Mouse (Mus musculus) heart, postnatal 10 days (tissue): Measurements from ENCODE around the gene Ruvbl1. TPM values are rescaled to one million over a fixed set of nuclear protein-coding genes. Genes with fewer than 3 reads are reported as not detected.
A peak's percentile ranks its signal among the peaks of the same experiment; 100 is the strongest.

ENCODE experiments used
- DNase-seq, 2 experiments: peaks; one replicate each; pipeline ENCODE4 v3.0.0; 2021
- intact Hi-C: fragments of 180-260 bp; cut with DNase I; formaldehyde crosslinking; loops from one replicate; pipeline ENCODE4 v1.15.1; 2025
- total RNA-seq, 2 experiments: library from RNA; stranded (reverse); gene quantifications; 2 replicates each; pipeline ENCODE4 v1.2.3; 2021

Gene Ruvbl1
- total RNA-seq, 2 experiments from 2014 or later, result 21.3 to 23.8 TPM

GRCm38 (mm10) chr6:88490629-88491354 lies 25.6 kb downstream of the Ruvbl1 start:
- DNase-seq, result peak; percentile 70 to 74
- intact Hi-C loops, result no loop called here

- no peak for DNase-seq
- intact Hi-C loops, result no loop called here
These were observed 28.5 kb downstream of the Ruvbl1 start for GRCm38 (mm10) chr6:88493712-88494111.

- DNase-seq, result peak; percentile 42 to 65
- intact Hi-C loops, result loop anchor here (2.0 kb wide), 1 partner anchor 387 kb away; no protein-coding TSS in a partner anchor
These were observed 34.5 kb downstream of the Ruvbl1 start for GRCm38 (mm10) chr6:88499481-88500404.

- DNase-seq, result no peak
- intact Hi-C loops, result loop anchor here (2.0 kb wide), 1 partner anchor 388 kb away; no protein-coding TSS in a partner anchor
These were observed 35.2 kb downstream of the Ruvbl1 start for GRCm38 (mm10) chr6:88500405-88500767.

GRCm38 (mm10) chr6:88502030-88502970 lies 37.1 kb downstream of the Ruvbl1 start:
- intact Hi-C loops, result no loop called here
- peak; percentile 46 for DNase-seq

- no peak for DNase-seq
- intact Hi-C loops, result no loop called here
These were observed 37.8 kb downstream of the Ruvbl1 start for GRCm38 (mm10) chr6:88503044-88503443.

- intact Hi-C loops, result no loop called here
- DNase-seq, result no peak
These were observed 48.8 kb downstream of the Ruvbl1 start for GRCm38 (mm10) chr6:88513984-88514383.

GRCm38 (mm10) chr6:88514546-88514945 lies 49.3 kb downstream of the Ruvbl1 start:
- intact Hi-C loops, result no loop called here

GRCm38 (mm10) chr6:88515971-88516370 lies 50.8 kb downstream of the Ruvbl1 start:
- no peak for DNase-seq
- intact Hi-C loops, result no loop called here

More at GRCm38 (mm10) chr6:88514546-88514945, 49.3 kb downstream of the Ruvbl1 start:
- no peak for DNase-seq

- no peak for DNase-seq
These were observed 51.5 kb downstream of the Ruvbl1 start for GRCm38 (mm10) chr6:88516667-88517066.

GRCm38 (mm10) chr6:88517701-88518403 lies 52.6 kb downstream of the Ruvbl1 start:
- intact Hi-C loops, result no loop called here
- peak; percentile 22 to 43 for DNase-seq

More at GRCm38 (mm10) chr6:88516667-88517066, 51.5 kb downstream of the Ruvbl1 start:
- intact Hi-C loops, result no loop called here

- peak; percentile 97 to 98 for DNase-seq
- intact Hi-C loops, result no loop called here
These were observed 53.4 kb downstream of the Ruvbl1 start, which contains the start of gene Sec61a1 for GRCm38 (mm10) chr6:88518404-88519263. TSS of gene Sec61a1 (minus strand) at chr6:88518905.

- DNase-seq, result no peak
- intact Hi-C loops, result no loop called here
These were observed 56.6 kb downstream of the Ruvbl1 start for GRCm38 (mm10) chr6:88521821-88522220.

GRCm38 (mm10) chr6:88522606-88523005 lies 57.4 kb downstream of the Ruvbl1 start:
- no peak for DNase-seq

GRCm38 (mm10) chr6:88523043-88523442 lies 57.8 kb downstream of the Ruvbl1 start:
- intact Hi-C loops, result no loop called here
- no peak for DNase-seq

More at GRCm38 (mm10) chr6:88522606-88523005, 57.4 kb downstream of the Ruvbl1 start:
- intact Hi-C loops, result no loop called here

- DNase-seq, result no peak
- intact Hi-C loops, result no loop called here
These were observed 58.2 kb downstream of the Ruvbl1 start for GRCm38 (mm10) chr6:88523451-88523850.

- DNase-seq, result no peak
- intact Hi-C loops, result no loop called here
These were observed 58.8 kb downstream of the Ruvbl1 start for GRCm38 (mm10) chr6:88524056-88524455.

GRCm38 (mm10) chr6:88530306-88530705 lies 65.1 kb downstream of the Ruvbl1 start:
- intact Hi-C loops, result no loop called here

More at GRCm38 (mm10) chr6:88530306-88530705, 65.1 kb downstream of the Ruvbl1 start:
- DNase-seq, result no peak
